Mouse (Mus musculus): Measurements from ENCODE around the gene Odaph.
"Not testable (repeated sequence)": the region's sequence is repeated elsewhere in the genome, so short reads cannot be mapped to it uniquely, and the experiment has no call there.

Odaph gene

GRCm38 (mm10) chr5:91987236-91987635 lies at the start of gene Odaph:
TSS of gene Odaph (plus strand) at chr5:91987475.
- no peak for DNase-seq

GRCm38 (mm10) chr5:91945609-91946008 lies 41.7 kb upstream of the Odaph start:
- not testable (repeated sequence) for DNase-seq

GRCm38 (mm10) chr5:91947008-91947407 lies 40.3 kb upstream of the Odaph start:
- DNase-seq: no peak

GRCm38 (mm10) chr5:91949441-91949840 lies 37.8 kb upstream of the Odaph start:
- no peak for DNase-seq

DNA sequence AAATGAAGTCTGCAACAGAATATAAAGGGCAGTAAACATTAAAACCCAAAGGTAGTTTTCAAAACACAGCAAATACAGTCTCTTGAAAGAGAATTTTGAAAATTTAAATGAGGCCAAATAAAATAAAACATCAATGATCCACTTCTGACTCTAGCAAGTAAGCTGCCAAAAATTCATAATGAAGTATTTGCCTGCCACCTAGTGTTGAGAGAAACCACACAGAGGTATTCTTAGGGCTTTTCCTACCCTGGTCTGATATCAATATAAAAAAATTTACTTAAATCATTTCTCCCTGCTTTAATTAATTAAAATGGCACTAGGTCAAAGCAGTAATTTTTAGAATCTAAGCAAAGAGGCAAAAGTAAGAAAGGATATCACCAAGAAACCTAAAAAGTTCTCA lies 35.9 kb upstream of the Odaph start:
- DNase-seq: no peak

DNA sequence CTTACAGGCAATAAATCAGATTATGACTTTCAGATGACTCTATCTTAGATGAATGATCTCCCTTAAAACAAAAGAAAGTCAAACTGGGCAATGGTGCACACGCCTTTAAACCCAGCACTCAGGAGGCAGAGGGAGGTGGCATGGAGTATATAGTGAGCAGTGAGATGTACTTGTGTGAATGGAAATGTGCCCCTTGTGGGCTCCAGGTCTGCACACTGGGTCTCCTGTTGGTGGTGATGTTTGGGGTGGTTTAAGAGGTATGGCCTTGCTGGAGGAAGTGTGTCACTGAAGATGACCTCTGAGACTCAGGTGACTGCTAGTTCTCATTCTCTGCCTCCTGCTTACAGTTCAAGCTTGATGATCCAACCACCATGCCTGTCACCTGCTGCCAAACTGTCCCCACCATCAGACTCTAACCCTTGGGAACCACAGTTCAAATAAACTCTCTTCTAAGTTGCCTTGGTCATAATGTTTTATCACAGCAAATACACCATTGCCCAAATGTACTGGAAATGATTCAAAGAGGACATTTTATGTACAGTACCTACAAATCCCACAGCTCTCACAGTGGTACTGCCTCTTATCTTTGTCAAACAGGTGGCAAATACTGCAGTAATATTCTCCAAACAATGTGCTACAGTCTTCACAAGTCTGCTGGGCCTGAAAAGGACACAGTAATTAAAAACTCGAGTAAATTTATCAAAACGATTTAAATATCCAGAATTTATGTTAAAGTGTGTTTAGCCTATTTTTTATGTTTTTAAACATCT lies 30.1 kb upstream of the Odaph start:
- no peak for DNase-seq

DNA sequence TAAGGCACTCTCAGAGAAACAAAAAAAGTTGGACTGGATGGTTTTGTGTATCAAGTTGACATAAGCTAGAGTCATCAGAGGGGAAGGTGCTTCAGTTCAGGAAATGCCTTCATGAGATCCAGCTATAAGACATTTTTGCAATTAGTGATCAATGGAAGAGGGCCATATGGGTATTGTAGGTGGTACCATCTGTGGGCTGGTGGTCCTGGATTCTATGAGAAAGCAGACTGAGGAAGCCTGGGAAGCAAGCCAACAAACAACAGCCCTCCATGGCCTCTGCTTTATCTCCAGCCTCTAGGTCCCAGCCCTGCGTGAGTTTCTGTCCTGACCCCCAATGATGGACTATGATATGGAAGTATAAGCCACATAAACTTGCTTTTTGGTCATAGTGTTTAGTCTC lies 28.2 kb upstream of the Odaph start:
- DNase-seq: no peak

GRCm38 (mm10) chr5:91959986-91960385 lies 27.3 kb upstream of the Odaph start:
- no peak for DNase-seq

GRCm38 (mm10) chr5:91960606-91961254 lies 26.5 kb upstream of the Odaph start:
- peak; percentile 14 for DNase-seq

- no peak for DNase-seq
These were observed 25.9 kb upstream of the Odaph start for GRCm38 (mm10) chr5:91961370-91961769.

- DNase-seq: no peak
These were observed 25.0 kb upstream of the Odaph start for GRCm38 (mm10) chr5:91962259-91962638.

- peak; percentile 95 for DNase-seq
These were observed 24.4 kb upstream of the Odaph start, which contains the start of gene Rchy1 for GRCm38 (mm10) chr5:91962639-91963440. TSS of gene Rchy1 (minus strand) at chr5:91963068.

DNA sequence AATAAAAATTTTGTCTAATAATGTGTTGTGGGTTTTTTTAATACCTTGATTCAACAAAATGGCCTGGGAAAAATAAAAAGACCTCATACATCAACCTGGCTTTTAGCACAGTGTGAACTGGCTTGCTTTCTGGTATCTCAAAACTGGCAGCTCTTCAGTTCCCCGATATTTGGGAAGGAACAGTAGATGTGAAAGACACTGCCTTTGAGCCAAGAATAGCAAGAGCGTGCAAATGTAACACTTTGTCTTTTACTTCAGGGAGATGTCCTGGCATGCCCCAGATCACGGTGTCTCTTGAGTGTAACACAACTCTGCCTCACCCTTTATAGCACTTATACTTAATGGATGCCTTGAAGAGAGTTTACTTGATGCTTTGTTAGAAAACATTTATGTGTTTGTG lies 15.2 kb upstream of the Odaph start:
- DNase-seq: no peak

DNA sequence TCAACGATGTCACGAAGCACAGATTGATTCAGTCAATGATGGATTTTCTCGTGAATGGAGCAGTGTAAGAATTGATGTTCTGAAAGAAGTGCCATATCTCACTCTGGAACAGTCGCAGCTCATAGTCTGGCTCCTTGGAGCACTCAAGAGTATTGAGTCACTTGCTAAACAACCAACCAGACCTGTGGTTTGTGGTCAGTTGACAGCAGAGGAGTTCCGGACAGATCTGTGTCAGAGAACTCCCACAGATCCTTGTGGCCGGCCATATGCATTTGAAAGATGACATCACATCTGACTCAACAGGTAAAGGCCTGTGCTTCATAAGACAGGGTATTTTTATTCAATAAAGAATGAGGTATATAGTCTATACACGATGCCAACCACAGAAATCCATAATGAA lies 13.3 kb upstream of the Odaph start:
- no peak for DNase-seq

GRCm38 (mm10) chr5:91975758-91976157 lies 11.5 kb upstream of the Odaph start:
- DNase-seq: peak; percentile 34

GRCm38 (mm10) chr5:91976566-91977396 lies 10.5 kb upstream of the Odaph start:
- no peak for DNase-seq

DNA sequence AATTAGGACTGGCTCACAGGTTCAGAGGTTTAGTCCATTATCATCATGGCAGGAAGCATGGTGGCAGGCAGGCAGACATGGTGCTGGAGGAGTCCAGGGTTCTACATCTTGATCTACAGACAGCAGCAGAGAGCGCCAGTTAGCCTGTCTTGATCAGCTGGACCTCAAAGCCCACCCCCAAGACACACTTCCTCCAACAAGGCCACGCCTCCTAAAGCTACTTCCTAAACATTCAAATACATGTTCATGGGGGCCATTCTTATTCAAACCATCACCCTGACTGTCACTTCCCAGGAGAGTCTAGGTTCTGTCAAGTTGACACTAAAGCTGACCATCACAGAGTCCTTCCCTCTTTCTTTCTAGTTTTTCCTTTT lies 9.9 kb upstream of the Odaph start:
- DNase-seq: no peak

DNA sequence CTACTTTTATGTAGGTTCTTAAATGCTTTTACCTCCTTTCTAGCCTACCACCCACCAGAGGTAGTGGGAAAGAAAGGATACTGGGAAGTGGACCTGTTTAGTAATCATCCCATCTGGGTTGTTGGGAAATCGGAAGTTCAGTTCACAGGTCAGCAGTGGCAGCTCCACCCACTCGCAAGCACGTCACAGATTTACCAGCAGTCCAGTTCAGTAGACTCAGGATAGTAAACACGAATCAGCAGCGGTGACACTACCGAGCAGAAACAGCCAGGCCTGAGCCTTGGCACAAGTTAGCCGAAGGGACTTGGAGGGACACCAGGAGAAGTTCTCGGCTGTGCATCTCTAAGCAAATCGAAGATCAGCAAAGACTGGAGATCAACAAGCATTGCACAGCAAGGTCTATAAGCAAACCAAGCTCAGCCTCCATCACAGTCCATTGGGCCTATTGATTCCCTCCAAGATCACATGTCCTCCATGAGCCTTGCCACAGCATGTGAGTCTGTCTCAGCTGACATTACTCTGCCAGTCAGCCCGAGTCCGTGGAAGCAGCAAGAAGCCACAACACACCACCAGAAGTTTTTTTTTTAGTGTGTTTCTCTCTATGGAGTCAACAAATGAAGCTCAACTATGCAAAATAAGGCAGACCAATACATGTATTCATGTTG lies 6.0 kb upstream of the Odaph start:
- no peak for DNase-seq

DNA sequence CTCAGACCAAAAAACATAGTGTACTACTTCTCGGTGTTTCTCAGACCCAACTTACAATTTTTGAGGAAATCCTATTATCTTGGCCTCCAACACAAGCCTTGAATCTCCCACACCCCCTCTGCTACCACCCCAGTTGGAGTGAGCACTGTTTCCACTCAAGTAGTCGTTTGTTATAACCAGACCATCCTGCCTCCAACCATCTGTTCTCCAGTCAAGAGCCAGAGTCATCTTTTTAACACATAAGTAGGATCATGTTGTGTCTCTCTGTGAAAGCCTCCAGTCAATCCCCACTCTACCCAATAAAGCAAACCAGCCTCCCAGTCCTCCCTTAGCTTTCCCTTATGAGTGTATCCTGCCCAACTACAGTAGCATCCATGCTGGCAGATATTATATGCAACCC lies 3.8 kb upstream of the Odaph start:
- DNase-seq: no peak

DNA sequence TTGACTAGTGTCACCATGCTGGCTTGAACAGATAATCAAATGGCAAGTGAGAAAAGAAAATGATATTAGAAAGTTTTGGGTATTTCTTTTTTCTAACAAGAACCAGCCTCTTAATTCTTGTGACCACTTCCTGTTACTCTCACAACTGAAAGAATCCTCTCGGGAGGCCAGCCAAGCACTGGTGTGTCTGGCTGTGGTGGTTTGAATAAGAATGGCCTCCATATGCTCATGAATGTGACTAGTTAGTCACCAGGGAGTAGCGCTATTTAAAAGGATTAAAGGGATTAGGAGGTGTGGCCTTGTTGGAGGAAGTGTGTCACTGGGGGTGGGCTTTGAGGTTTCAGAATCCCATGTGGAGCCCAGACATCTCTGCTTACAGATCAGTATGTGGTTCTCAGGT lies 1.6 kb upstream of the Odaph start:
- no peak for DNase-seq

DNA sequence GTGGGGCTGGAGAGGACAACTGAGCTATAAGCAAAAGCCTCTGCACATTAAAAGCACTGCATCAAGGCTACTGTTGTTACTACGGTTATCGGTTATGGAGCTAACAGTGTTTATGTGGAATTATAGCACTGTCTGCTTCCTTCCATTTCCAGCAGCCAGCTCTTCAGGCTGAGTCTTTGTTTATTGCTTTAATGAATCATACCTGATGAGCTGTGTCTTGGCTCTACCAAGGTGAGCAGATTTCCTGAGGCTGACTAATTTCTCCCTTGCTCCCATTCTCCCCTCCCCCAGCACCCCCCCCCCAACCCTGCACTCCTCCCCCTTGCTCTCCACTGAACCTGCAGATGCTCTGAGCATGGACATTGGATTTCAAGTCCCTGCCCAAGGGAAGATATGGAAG lies 524 bp downstream of the Odaph start:
- no peak for DNase-seq

GRCm38 (mm10) chr5:91989261-91989660 lies 2.0 kb downstream of the Odaph start:
- no peak for DNase-seq
